Mouse (Mus musculus): ENCODE data around the gene Olfr1138. TPM values are rescaled to one million over a fixed set of nuclear protein-coding genes. Genes with fewer than 3 reads are reported as not detected.

Olfr1138 gene
- polyA plus RNA-seq (2015; fragmentation: Nextera tagmentation; extraction: Ambion mirVana) = not detected in 2 replicates

DNA sequence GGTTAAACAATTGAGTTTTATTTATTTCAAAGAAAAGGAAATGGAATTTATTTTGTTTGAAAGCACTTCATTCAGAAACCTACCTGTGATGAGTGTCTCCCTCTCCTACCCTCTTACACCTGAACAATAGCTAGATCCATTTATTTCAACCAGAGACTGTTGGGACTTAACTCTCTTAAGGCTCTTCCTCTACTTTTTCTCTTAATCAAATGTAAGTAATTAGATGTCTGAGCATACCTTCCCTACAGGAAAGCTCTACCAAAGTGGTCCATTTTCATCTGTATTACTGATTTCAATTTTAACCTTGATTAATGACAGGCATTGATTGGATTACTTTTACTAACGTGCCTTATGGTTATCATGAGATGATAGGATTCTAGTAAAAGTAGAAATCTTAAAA is at the start of gene Olfr1138:
TSS of gene Olfr1138 (minus strand) at position 101 of the 400 bp plus-strand sequence.
- WGBS = 73% methylated on average over 1 of the region's 1 CpGs
- ATAC-seq (replicated peaks; ENCODE audit: extremely low read depth, insufficient read depth, low FRiP score) = no peak

DNA sequence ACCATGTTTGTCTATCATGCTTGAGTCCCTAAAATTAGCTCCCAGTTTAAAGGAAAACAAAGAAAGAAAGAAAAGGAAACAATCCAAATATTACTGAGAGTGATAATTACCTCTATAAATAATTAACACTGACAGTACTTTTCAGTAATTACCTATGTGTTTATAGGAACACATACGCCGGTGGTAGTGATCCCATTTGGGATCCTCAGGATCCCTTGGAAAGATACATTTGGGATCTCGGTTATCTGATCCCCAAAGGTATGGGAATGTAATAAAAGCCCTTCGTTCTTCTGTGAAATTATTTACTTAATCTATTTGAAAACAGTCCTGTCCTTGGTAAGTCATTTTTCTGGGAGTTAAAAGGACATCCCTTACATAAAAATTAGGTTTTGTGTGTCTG is 39.4 kb upstream of the Olfr1138 start, which contains the start of gene Olfr152:
TSS of gene Olfr152 (plus strand) at position 301 of the 400 bp plus-strand sequence.
- Histone ChIP-seq H3K4me3 (ENCODE audit: low read length) (no peak within 1 kb of the TSS), H3K9me3 (replicated peaks; ENCODE audit: control insufficient read depth, low read length) (no peaks in the 10 kb centered on the region; the same call in 1 of the 2 replicates), H3K27ac (ENCODE audit: low read length) (no peak within 1 kb of the TSS), H3K4me2 (ENCODE audit: low read depth, low read length) (no peak within 1 kb of the TSS), H3K9ac (ENCODE audit: low read length) (no peak within 1 kb of the TSS), H3K27me3 (ENCODE audit: control insufficient read depth, insufficient read depth, low read length) (no peaks in the 10 kb centered on the region), H3K4me1 (ENCODE audit: control insufficient read depth, insufficient read depth, low read length) (no peaks in the 10 kb centered on the region), H3K36me3 (ENCODE audit: control insufficient read depth, insufficient read depth) (no peaks in the 10 kb centered on the region)
- 73% methylated on average over 4 of the region's 4 CpGs for WGBS
- no peak for ATAC-seq (replicated peaks; ENCODE audit: extremely low read depth, insufficient read depth, low FRiP score)

More for the DNA sequence above, at the start of gene Olfr1138:
- Histone ChIP-seq H3K4me1 (ENCODE audit: control insufficient read depth, insufficient read depth, low read length) (no peaks in the 10 kb centered on the region), H3K9me3 (replicated peaks; ENCODE audit: control insufficient read depth, low read length) (no peaks in the 10 kb centered on the region), H3K36me3 (ENCODE audit: control insufficient read depth, insufficient read depth) (no peaks in the 10 kb centered on the region), H3K4me3 (ENCODE audit: low read length) (no peak within 1 kb of the TSS), H3K4me2 (ENCODE audit: low read depth, low read length) (no peak within 1 kb of the TSS), H3K9ac (ENCODE audit: low read length) (no peak within 1 kb of the TSS), H3K27me3 (ENCODE audit: control insufficient read depth, insufficient read depth, low read length) (no peaks in the 10 kb centered on the region), H3K27ac (ENCODE audit: low read length) (no peak within 1 kb of the TSS)

DNA sequence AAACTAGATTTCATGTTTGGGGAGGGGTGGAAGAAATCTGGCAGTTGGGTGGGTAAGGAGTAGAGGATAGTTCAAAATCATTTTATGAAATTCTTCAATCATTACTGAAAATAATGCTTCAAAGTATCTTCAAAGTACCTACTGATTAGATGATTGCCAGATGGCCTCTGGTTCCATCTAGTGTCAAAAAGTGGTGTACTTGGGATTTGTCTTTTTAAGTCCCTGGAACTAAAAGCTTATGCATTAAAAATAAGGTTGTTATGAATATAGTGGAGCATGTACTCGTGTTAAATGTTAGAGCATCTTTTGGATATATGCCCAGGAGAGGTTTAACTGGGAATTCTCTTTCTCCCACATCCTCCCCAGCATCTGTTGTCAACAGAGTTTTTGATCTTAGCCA is 36.4 kb upstream of the Olfr1138 start:
- H3K4me1 ChIP-seq (ENCODE audit: control insufficient read depth, insufficient read depth, low read length) = no peaks in the 10 kb centered on the region
- WGBS = 44% methylated on average over 1 of the region's 1 CpGs
- H3K36me3 ChIP-seq (ENCODE audit: control insufficient read depth, insufficient read depth) = no peaks in the 10 kb centered on the region
- H3K27ac ChIP-seq (ENCODE audit: low read length) = no peak overlapping the region
- no peaks in the 10 kb centered on the region for H3K9me3 ChIP-seq (replicated peaks; ENCODE audit: control insufficient read depth, low read length)
- no peaks in the 10 kb centered on the region for H3K27me3 ChIP-seq (ENCODE audit: control insufficient read depth, insufficient read depth, low read length)
- no peak for ATAC-seq (replicated peaks; ENCODE audit: extremely low read depth, insufficient read depth, low FRiP score)
- no peak overlapping the region for H3K9ac ChIP-seq (ENCODE audit: low read length)
- H3K4me2 ChIP-seq (ENCODE audit: low read depth, low read length) = no peak overlapping the region
- no peak overlapping the region for H3K4me3 ChIP-seq (ENCODE audit: low read length)

DNA sequence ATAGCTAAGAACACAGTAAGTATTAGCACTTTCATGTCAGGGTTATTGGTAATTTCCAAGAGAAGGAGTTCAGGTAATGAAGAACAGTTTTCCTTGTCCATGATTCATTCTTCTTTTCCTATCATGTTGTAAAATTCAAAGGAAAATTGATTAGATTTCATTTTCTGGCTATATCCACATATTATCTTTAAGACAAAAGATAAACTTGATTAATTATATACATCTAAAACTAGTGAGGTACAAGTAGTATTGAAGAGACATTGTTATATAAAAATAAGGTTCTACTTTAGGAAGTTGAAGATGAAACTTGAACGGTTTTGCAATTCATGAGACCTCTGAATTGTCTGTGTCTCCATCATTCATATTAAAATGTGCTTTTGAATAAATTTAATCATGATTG is 14.1 kb upstream of the Olfr1138 start, which contains the start of gene Olfr1141:
TSS of gene Olfr1141 (minus strand) at position 101 of the 400 bp plus-strand sequence.
- ATAC-seq (replicated peaks; ENCODE audit: extremely low read depth, insufficient read depth, low FRiP score) = no peak
- whole genome bisulfite sequencing = 67% methylated on average over 1 of the region's 1 CpGs
- H3K27me3 ChIP-seq (ENCODE audit: control insufficient read depth, insufficient read depth, low read length) = no peaks in the 10 kb centered on the region

DNA sequence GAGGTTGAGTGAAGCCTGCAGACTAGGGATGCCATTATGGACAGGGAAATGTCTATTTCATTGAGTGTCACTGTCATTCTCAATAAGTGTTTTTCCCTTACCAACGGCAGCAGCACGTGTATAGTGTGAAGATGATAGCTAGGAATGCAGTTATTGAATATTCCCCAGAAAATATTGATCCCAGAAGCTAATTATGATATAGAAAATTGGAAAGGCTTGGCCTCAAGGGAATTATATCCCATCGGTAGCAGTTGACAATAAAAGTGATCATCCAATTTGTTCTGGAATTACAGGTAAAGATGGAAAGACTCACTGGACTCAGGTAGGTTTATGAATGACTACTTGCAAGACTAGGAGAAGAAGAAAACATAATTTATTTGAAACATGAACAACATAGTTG is 3.7 kb upstream of the Olfr1138 start, which contains the start of gene Olfr1140:
TSS of gene Olfr1140 (plus strand) at position 301 of the 400 bp plus-strand sequence.
- no peaks in the 10 kb centered on the region for H3K9me3 ChIP-seq (replicated peaks; ENCODE audit: control insufficient read depth, low read length)
- H3K9ac ChIP-seq (ENCODE audit: low read length) = no peak within 1 kb of the TSS
- ATAC-seq (replicated peaks; ENCODE audit: extremely low read depth, insufficient read depth, low FRiP score) = no peak
- H3K27ac ChIP-seq (ENCODE audit: low read length) = no peak within 1 kb of the TSS
- no peaks in the 10 kb centered on the region for H3K4me1 ChIP-seq (ENCODE audit: control insufficient read depth, insufficient read depth, low read length)
- no peaks in the 10 kb centered on the region for H3K27me3 ChIP-seq (ENCODE audit: control insufficient read depth, insufficient read depth, low read length)
- WGBS = 66% methylated on average over 3 of the region's 3 CpGs
- H3K36me3 ChIP-seq (ENCODE audit: control insufficient read depth, insufficient read depth) = no peaks in the 10 kb centered on the region
- no peak within 1 kb of the TSS for H3K4me2 ChIP-seq (ENCODE audit: low read depth, low read length)
- H3K4me3 ChIP-seq (ENCODE audit: low read length) = no peak within 1 kb of the TSS

More for the DNA sequence above, 14.1 kb upstream of the Olfr1138 start, which contains the start of gene Olfr1141:
- no peaks in the 10 kb centered on the region for H3K36me3 ChIP-seq (ENCODE audit: control insufficient read depth, insufficient read depth)
- no peaks in the 10 kb centered on the region for H3K9me3 ChIP-seq (replicated peaks; ENCODE audit: control insufficient read depth, low read length)
- no peaks in the 10 kb centered on the region for H3K4me1 ChIP-seq (ENCODE audit: control insufficient read depth, insufficient read depth, low read length)
- no peak within 1 kb of the TSS for H3K4me3 ChIP-seq (ENCODE audit: low read length)
- no peak within 1 kb of the TSS for H3K27ac ChIP-seq (ENCODE audit: low read length)
- no peak within 1 kb of the TSS for H3K4me2 ChIP-seq (ENCODE audit: low read depth, low read length)
- no peak within 1 kb of the TSS for H3K9ac ChIP-seq (ENCODE audit: low read length)

DNA sequence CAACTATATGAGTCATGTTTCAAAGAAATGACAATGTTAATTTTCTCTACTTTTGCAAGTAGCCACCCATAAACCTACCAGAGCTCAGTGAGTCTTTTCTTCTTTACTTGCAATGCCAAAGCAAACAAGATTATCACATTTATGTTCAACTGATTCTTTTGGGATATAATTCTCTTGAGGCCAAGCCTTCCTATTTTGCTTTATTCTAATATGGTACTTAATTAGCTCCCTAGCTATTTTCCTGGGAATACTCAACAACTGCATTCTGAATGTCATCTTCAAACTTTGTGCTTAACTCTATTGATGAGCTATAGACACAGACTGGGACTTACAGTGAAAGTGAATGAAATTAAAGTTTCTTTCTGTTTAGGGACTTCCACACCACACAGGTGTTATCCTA is 26.7 kb downstream of the Olfr1138 start, which contains the start of gene Olfr1137:
TSS of gene Olfr1137 (minus strand) at position 101 of the 400 bp plus-strand sequence.
- no peak for ATAC-seq (replicated peaks; ENCODE audit: extremely low read depth, insufficient read depth, low FRiP score)
- Histone ChIP-seq H3K27ac (ENCODE audit: low read length) (no peak within 1 kb of the TSS), H3K9ac (ENCODE audit: low read length) (no peak within 1 kb of the TSS), H3K27me3 (ENCODE audit: control insufficient read depth, insufficient read depth, low read length) (no peaks in the 10 kb centered on the region), H3K4me2 (ENCODE audit: low read depth, low read length) (no peak within 1 kb of the TSS), H3K9me3 (replicated peaks; ENCODE audit: control insufficient read depth, low read length) (no peaks in the 10 kb centered on the region), H3K4me3 (ENCODE audit: low read length) (no peak within 1 kb of the TSS), H3K36me3 (ENCODE audit: control insufficient read depth, insufficient read depth) (no peaks in the 10 kb centered on the region), H3K4me1 (ENCODE audit: control insufficient read depth, insufficient read depth, low read length) (no peaks in the 10 kb centered on the region)

DNA sequence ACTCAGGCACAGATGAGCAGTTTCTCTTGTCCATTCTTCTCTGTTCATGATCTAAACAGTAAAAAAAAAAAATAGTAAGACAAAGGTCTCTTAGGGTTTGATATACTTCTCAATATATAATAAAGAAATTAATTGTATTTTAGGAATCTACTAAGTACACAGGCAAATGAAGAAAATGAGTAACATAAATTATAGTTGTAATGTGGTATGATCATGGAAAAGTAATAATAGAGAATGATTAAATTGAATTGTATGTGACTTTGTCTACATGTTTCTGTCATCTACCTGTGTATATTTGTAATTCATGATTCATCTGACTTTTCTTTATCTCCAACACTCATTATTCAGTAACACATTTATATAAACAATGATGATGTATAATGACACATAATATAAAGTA is 45.9 kb downstream of the Olfr1138 start, which contains the start of gene Olfr1136:
TSS of gene Olfr1136 (minus strand) at position 101 of the 400 bp plus-strand sequence.
- Histone ChIP-seq H3K9me3 (replicated peaks; ENCODE audit: control insufficient read depth, low read length) (no peaks in the 10 kb centered on the region), H3K9ac (ENCODE audit: low read length) (no peak within 1 kb of the TSS), H3K27me3 (ENCODE audit: control insufficient read depth, insufficient read depth, low read length) (no peaks in the 10 kb centered on the region), H3K27ac (ENCODE audit: low read length) (no peak within 1 kb of the TSS), H3K4me2 (ENCODE audit: low read depth, low read length) (no peak within 1 kb of the TSS), H3K4me3 (ENCODE audit: low read length) (no peak within 1 kb of the TSS), H3K36me3 (ENCODE audit: control insufficient read depth, insufficient read depth) (no peaks in the 10 kb centered on the region), H3K4me1 (ENCODE audit: control insufficient read depth, insufficient read depth, low read length) (no peaks in the 10 kb centered on the region)
- ATAC-seq (replicated peaks; ENCODE audit: extremely low read depth, insufficient read depth, low FRiP score) = no peak

Other genes starting within 250 kb of the Olfr1138 start
- not detected in 2 replicates for gene Pramel7, start 242.9 kb downstream of the Olfr1138 start, polyA plus RNA-seq (2015; fragmentation: Nextera tagmentation; extraction: Ambion mirVana)
- gene Pramel6, start 233.4 kb downstream of the Olfr1138 start, polyA plus RNA-seq (2015; fragmentation: Nextera tagmentation; extraction: Ambion mirVana) = not detected in 2 replicates
- gene Olfr153, start 208.2 kb downstream of the Olfr1138 start, polyA plus RNA-seq (2015; fragmentation: Nextera tagmentation; extraction: Ambion mirVana) = not detected in 2 replicates
- not detected in 2 replicates for gene Olfr1128, start 194.4 kb downstream of the Olfr1138 start, polyA plus RNA-seq (2015; fragmentation: Nextera tagmentation; extraction: Ambion mirVana)
- gene Olfr1129, start 166.1 kb downstream of the Olfr1138 start, polyA plus RNA-seq (2015; fragmentation: Nextera tagmentation; extraction: Ambion mirVana) = not detected in 2 replicates
- not detected in 2 replicates for gene Olfr1130, start 133.8 kb downstream of the Olfr1138 start, polyA plus RNA-seq (2015; fragmentation: Nextera tagmentation; extraction: Ambion mirVana)
- gene Olfr1131, start 112.9 kb downstream of the Olfr1138 start, polyA plus RNA-seq (2015; fragmentation: Nextera tagmentation; extraction: Ambion mirVana) = not detected in 2 replicates
- not detected in 2 replicates for gene Olfr1132, start 102.4 kb downstream of the Olfr1138 start, polyA plus RNA-seq (2015; fragmentation: Nextera tagmentation; extraction: Ambion mirVana)
- not detected in 2 replicates for gene Olfr1133, start 92.6 kb downstream of the Olfr1138 start, polyA plus RNA-seq (2015; fragmentation: Nextera tagmentation; extraction: Ambion mirVana)
- not detected in 2 replicates for gene Olfr1134, start 81.5 kb downstream of the Olfr1138 start, polyA plus RNA-seq (2015; fragmentation: Nextera tagmentation; extraction: Ambion mirVana)
- not detected in 2 replicates for gene Olfr1135, start 66.3 kb downstream of the Olfr1138 start, polyA plus RNA-seq (2015; fragmentation: Nextera tagmentation; extraction: Ambion mirVana)
- gene Olfr1136, start 46.0 kb downstream of the Olfr1138 start, polyA plus RNA-seq (2015; fragmentation: Nextera tagmentation; extraction: Ambion mirVana) = not detected in 2 replicates
- not detected in 2 replicates for gene Olfr1137, start 26.8 kb downstream of the Olfr1138 start, polyA plus RNA-seq (2015; fragmentation: Nextera tagmentation; extraction: Ambion mirVana)
- not detected in 2 replicates for gene Olfr1140, start 3.8 kb upstream of the Olfr1138 start, polyA plus RNA-seq (2015; fragmentation: Nextera tagmentation; extraction: Ambion mirVana)
- not detected in 2 replicates for gene Olfr1141, start 14.0 kb upstream of the Olfr1138 start, polyA plus RNA-seq (2015; fragmentation: Nextera tagmentation; extraction: Ambion mirVana)
- not detected in 2 replicates for gene Olfr152, start 39.5 kb upstream of the Olfr1138 start, polyA plus RNA-seq (2015; fragmentation: Nextera tagmentation; extraction: Ambion mirVana)
- gene Olfr1143, start 60.6 kb upstream of the Olfr1138 start, polyA plus RNA-seq (2015; fragmentation: Nextera tagmentation; extraction: Ambion mirVana) = not detected in 2 replicates
- gene Olfr1145, start 69.8 kb upstream of the Olfr1138 start, polyA plus RNA-seq (2015; fragmentation: Nextera tagmentation; extraction: Ambion mirVana) = not detected in 2 replicates
- gene Olfr1148, start 90.6 kb upstream of the Olfr1138 start, polyA plus RNA-seq (2015; fragmentation: Nextera tagmentation; extraction: Ambion mirVana) = not detected in 2 replicates
- gene Olfr1150-ps1, start 104.0 kb upstream of the Olfr1138 start, polyA plus RNA-seq (2015; fragmentation: Nextera tagmentation; extraction: Ambion mirVana) = not detected in 2 replicates
- gene Olfr1151, start 115.9 kb upstream of the Olfr1138 start, polyA plus RNA-seq (2015; fragmentation: Nextera tagmentation; extraction: Ambion mirVana) = not detected in 2 replicates
- not detected in 2 replicates for gene Olfr1152, start 126.5 kb upstream of the Olfr1138 start, polyA plus RNA-seq (2015; fragmentation: Nextera tagmentation; extraction: Ambion mirVana)
- gene Olfr1153, start 155.0 kb upstream of the Olfr1138 start, polyA plus RNA-seq (2015; fragmentation: Nextera tagmentation; extraction: Ambion mirVana) = not detected in 2 replicates
- gene Olfr1154, start 165.2 kb upstream of the Olfr1138 start, polyA plus RNA-seq (2015; fragmentation: Nextera tagmentation; extraction: Ambion mirVana) = not detected in 2 replicates
- not detected in 2 replicates for gene Olfr1155, start 205.2 kb upstream of the Olfr1138 start, polyA plus RNA-seq (2015; fragmentation: Nextera tagmentation; extraction: Ambion mirVana)
- gene Olfr1156, start 213.1 kb upstream of the Olfr1138 start, polyA plus RNA-seq (2015; fragmentation: Nextera tagmentation; extraction: Ambion mirVana) = not detected in 2 replicates
- not detected in 2 replicates for gene Olfr1157, start 228.3 kb upstream of the Olfr1138 start, polyA plus RNA-seq (2015; fragmentation: Nextera tagmentation; extraction: Ambion mirVana)
- gene Olfr74, start 234.7 kb upstream of the Olfr1138 start, polyA plus RNA-seq (2015; fragmentation: Nextera tagmentation; extraction: Ambion mirVana) = not detected in 2 replicates